Mouse (Mus musculus) right cerebral cortex, postnatal 36 days (tissue): Measurements from ENCODE around the gene Lamb3.
"Not testable (repeated sequence)": the region's sequence is repeated elsewhere in the genome, so short reads cannot be mapped to it uniquely, and the experiment has no call there.

Experiments used
- DNase-seq, 2 experiments: peaks; one replicate each; pipeline ENCODE4 v3.0.0; 2022; ENCODE audit warnings: low spot score in 2 of 2, mixed read lengths in 1 of 2

Lamb3 gene

DNA sequence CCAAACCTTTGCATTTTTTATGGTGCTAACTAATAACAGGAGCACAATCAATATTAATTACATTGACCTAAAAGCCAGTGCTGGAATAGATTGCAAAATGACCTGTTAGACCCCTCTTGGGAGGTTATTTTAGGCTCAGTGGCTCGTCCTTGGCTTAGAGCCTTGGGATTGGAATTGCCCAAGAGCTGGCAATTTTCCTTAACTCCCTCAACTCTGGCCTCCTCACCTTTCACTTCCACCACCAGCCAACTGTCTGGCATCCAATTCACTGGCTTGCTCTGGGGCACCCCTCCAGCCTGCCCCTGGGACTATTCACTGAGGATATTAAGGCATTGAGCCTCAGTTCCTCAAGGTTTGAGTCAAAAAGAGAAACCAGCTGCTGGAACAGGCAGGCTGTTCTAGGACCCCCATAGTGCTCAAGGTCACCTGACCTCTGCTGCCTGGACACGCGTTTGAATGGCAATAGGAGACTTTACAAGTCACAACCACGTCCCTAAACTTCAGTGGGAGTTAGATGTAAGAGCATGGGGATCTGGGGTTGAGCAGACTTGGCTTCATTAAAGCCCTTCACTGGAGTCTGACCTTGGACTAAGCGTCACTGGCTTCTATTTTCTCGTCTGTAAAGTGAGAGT, 71.0 kb downstream of the Lamb3 start:
- no peak for DNase-seq

- no peak for DNase-seq
These were observed 72.0 kb downstream of the Lamb3 start for GRCm38 (mm10) chr1:193279492-193279891.

DNA sequence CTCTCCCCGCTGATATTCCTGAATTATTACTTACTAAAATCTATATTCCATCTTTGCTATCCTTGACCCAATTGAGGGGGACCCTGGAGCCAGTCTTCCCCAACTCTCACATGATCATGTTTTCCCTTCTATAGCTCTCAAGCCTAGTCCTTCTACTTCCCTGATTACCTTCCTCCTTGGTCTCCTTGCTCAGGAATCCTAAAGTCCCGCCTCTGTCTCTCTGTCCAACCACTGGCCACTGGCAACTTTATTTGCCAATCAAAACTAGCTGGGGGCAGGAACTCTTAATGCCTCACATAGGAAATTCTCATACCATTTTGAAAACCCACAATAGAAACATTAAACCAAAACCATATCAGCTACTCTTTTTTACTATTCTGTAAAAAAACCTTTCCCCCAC, 73.8 kb downstream of the Lamb3 start:
- DNase-seq: no peak

GRCm38 (mm10) chr1:193284228-193284779, 76.8 kb downstream of the Lamb3 start:
- no peak for DNase-seq

DNA sequence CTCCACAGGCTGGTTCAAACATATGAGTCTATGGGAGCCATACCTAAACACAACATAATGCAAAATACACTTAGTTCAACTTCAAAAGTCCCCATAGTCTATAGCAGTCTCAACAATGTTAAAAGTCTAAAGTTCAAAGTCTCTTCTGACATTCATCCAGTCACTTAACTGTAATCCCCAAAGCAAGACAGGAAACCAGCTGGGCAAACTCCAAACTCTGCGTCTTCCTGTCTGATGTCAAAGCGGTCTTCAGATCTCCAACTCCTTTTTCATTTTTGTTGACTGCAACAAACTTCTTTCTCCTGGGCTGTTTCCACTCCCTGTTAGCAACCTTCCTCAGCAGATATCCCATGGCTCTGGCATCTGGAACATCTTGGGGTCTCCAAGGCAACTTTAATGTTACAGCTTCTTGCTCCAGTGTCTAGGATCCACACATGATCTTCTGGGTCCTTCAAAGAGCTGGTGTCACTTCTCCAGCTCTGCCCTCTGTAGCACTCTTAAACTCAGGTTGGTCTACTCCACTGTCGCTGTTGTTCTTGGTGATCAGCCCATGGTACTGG, 78.3 kb downstream of the Lamb3 start:
- DNase-seq: not testable (repeated sequence)

DNA sequence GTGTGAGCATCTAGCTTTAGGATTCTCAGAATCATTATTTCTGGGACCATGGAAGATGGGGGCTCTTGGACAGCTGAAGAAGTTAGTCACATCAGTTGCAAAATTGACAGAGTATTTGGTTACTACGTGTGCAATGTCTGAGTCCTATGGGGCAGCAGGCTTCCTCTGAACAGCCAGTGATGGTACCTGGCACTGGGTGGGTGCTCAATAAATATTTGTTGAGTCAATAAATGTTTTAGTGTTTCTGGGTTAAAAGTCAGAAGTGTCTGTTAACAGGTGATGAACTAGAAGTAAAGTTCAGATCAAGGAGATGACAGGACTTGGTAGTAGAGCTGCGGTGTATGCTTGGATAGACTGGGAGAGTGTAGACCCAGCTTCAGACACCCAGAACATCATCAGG, 80.1 kb downstream of the Lamb3 start:
- no peak for DNase-seq

DNA sequence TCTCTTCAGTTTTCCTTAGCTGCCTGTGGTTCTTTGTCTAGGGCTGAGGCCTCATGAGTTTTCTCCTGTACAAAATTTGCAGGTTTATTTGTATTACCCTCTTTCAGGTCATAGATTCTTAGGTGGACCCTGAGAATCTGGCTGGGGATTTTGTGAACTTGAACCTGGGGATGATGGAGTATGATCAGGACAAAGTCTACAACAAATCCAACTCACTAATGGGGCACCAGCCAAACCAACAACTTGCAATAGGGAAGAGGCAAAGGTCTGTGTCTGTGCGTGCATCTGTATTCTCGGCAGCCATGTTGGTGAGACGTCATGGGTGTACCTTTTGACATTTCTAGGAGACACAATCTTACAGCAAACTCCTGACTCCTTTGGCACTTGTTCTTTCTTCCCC, 81.6 kb downstream of the Lamb3 start:
- DNase-seq: no peak

DNA sequence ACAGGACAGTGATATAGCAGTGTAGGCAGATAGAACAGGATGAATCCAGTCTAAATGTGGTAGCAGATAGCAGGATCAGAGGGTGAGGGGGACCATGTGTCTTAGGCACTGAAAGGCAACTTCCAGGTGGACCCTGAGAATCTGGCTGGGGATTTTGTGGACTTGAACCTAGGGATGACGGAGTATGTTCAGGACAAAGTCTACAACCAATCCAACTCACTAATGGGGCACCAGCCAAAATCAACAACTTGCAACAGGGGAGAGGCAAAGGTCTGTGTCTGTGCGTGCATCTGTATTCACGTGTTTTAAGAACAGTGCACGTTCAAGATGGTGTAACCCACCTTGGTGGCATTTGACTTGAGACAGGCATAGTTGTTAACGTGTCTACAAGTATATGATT, 82.4 kb downstream of the Lamb3 start:
- DNase-seq: no peak

DNA sequence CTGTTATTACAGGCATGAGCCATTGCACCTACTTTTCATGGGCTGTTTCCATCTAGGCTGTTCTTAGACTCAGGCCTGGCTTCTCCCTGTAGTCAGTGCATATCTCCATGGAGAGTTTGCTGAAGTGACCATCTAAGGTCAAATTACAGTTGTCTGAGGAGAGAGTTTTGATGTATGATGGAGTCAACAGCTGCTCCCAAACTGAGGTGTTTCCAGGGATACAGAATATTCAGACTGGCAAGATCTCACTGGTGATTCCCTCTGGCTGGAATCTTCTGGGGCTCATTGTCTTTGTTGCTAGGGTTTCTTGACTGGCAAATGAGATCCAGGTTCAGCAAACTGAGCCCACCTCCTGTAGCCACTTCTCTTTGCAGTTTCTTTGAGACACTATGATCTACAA, 83.2 kb downstream of the Lamb3 start:
- no peak for DNase-seq

DNA sequence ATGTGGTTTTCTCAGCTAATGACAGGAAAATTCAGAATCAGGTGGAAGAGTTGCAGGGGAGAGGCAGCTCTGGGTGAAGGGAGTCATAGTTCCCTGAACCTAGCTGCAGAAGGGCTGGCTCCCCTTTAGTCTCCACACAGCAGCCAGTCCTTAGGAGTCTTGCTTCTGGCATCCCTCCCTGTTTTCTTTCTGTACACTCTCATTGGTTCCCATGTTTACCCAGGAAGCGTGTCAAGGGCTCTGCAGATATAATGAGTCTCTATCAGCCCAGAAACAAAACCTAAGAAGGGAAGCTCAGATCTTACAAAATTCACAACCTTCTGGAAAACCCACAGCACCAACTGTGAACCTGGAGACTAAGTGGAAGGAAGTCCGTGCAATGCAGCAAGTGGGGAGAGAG, 85.5 kb downstream of the Lamb3 start:
- DNase-seq: no peak

DNA sequence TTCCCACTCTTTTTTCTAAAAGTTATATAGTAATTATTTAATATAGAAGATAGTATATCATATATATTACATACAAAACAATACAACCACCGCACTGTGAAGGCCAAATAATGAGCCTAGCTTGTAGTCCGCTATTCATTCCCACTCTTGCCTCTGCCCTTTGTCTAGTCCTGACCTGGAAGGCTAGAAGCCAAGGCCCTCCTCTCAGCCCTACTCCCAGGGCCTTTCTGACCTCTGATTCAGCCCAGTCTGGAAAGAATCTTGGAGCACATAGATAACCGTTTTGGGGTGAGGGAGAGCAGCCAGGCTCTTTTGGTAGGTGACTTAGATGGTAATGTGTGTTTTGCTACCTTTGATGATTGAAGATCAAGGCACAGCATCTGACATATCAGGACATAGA, 86.4 kb downstream of the Lamb3 start:
- DNase-seq: no peak

- no peak for DNase-seq
These were observed 88.4 kb downstream of the Lamb3 start for GRCm38 (mm10) chr1:193295920-193296319.

- no peak for DNase-seq
These were observed 90.8 kb downstream of the Lamb3 start for GRCm38 (mm10) chr1:193298141-193298765.

- no peak for DNase-seq
These were observed 92.5 kb downstream of the Lamb3 start for GRCm38 (mm10) chr1:193299995-193300394.

- DNase-seq: no peak
These were observed 94.0 kb downstream of the Lamb3 start for GRCm38 (mm10) chr1:193301216-193302092.

GRCm38 (mm10) chr1:193302093-193302405, 94.5 kb downstream of the Lamb3 start:
- DNase-seq: no peak

DNA sequence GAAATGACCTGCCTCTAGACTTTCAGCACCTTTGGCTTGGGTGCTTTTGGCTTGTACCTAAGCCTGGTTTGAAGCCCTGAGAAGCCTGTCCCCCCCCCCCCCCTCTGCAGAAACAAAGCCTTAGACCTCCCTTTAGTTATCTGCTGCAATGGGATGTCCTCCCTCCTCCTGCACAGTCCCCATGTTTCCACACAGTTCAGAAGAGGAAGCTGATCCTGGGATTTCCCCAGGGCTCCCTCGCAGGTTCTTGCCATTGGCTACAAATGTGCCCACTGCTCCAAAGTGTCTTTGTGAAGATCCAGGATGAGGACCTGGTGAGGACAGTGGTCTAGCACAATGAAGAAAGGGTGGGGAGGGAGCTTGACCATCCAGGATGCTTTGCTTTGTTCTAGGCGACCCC, 95.6 kb downstream of the Lamb3 start:
- DNase-seq: no peak

GRCm38 (mm10) chr1:193305386-193305785, 97.9 kb downstream of the Lamb3 start:
- no peak for DNase-seq

GRCm38 (mm10) chr1:193306832-193307231, 99.3 kb downstream of the Lamb3 start:
- no peak for DNase-seq

- DNase-seq: no peak
These were observed 102.5 kb downstream of the Lamb3 start for GRCm38 (mm10) chr1:193309785-193310518.

GRCm38 (mm10) chr1:193310519-193311085, 103.1 kb downstream of the Lamb3 start:
- no peak for DNase-seq
